Mouse (Mus musculus) frontal cortex, postnatal 25 days (tissue): Measurements from ENCODE around the gene Olfr1220.

Experiments
- DNase-seq, 2 experiments: peaks; one replicate each; pipeline ENCODE4 v3.0.0; 2022; ENCODE audit warnings: low spot score in 2 of 2

Olfr1220 gene

GRCm38 (mm10) chr2:89106735-89107134 is at the start of gene Olfr1220:
TSS of gene Olfr1220 (minus strand) at chr2:89106835.
- no peak for DNase-seq

GRCm38 (mm10) chr2:89151460-89151859 is 44.8 kb upstream of the Olfr1220 start, which contains the start of gene Olfr1223:
TSS of gene Olfr1223 (minus strand) at chr2:89151560.
- no peak for DNase-seq

GRCm38 (mm10) chr2:89132954-89133353 is 26.3 kb upstream of the Olfr1220 start, which contains the start of gene Olfr1222:
TSS of gene Olfr1222 (minus strand) at chr2:89133054.
- DNase-seq, result no peak

DNA sequence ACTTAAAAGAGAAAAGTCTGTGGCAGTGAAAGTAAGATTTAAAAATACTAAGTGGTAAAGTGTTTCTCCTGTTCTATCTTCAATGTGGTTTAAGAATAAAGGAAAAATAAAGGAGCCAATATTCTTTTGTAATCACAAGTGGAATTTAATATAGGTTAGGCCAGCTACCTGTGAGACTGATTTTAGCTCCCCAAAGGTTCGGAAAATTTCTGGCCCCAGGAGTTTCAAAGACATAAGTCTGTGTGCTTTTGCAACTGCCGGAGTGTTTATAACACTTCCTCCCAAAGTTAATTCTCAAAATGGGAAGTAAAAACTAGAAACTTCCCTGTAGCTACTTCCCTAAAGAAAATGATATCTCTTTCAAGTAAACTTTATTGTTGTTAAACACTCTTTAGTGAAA is 10.5 kb upstream of the Olfr1220 start, which contains the start of gene Olfr1221:
Gene Olfr1221 (minus strand): TSS at position 101 of the 400 bp plus-strand sequence.
- DNase-seq, result no peak

DNA sequence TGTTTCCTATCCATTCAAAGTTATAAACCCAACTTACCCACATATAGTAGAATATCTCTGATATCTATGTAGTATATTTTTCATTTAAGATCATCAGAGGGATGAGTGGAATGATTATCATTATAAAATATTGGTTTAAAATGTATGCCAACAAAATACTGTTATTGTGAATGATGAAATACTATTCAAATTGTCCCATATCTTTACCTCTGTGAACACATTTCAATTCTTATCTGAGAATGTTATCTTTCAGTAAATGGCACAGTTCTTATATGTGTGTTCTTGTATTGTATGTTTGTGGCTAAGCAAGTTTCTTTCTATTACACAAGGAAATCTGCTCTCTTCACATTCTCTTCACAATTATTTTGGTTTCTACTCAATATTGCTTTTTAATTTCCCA is 984 bp downstream of the Olfr1220 start:
- no peak for DNase-seq

GRCm38 (mm10) chr2:89093848-89094247 is 12.8 kb downstream of the Olfr1220 start:
- no peak for DNase-seq

DNA sequence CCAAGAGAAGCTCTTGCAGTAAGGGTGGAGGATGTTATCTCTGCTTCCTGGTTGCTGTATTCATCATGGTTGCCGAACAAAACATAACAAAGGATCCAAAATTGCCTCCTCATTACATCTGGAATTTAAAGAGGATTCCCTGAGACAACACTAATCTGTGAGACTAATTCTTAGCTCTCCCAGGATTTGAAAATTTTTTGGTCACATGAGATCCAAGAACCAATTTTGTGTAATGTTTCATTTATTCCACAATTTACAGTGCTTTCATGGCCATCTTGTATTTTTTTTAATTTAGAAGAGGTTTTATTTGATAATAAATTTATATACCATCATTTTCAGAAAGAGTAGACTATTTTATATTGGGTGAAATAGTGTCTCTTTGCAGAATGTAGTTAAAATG is 23.2 kb downstream of the Olfr1220 start, which contains the start of gene Olfr1219:
Gene Olfr1219 (minus strand): TSS at position 101 of the 400 bp plus-strand sequence.
- no peak for DNase-seq

GRCm38 (mm10) chr2:89081487-89081886 is 25.1 kb downstream of the Olfr1220 start:
- DNase-seq, result no peak

DNA sequence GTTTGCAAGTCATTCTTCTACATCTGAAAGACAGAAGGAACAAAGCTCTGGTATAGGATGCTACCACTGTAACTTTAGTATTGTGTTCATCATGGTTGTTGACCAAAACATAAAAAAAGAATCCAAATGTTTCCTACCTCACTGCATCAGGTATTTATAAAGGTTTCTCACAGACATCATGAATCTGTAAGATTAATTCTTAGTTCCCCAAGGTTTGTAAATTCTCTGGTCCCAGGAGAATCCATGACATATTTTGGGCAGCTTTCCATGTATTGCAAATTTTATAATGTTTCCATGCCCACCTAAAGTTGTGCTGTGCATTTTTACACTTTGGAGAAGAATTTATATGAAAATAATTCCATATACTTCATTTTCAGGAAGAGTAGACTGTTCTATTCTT is 45.5 kb downstream of the Olfr1220 start, which contains the start of gene Olfr1218:
Gene Olfr1218 (minus strand): TSS at position 101 of the 400 bp plus-strand sequence.
- no peak for DNase-seq
